Mouse (Mus musculus): ENCODE results near the gene Thrb. TPM values are rescaled to one million over a fixed set of nuclear protein-coding genes. Genes with fewer than 3 reads are reported as not detected.

Gene Thrb
- total and polyA plus RNA-seq, 3 experiments: not detected

GRCm38 (mm10) chr14:17990186-17990585 is 330.1 kb downstream of the Thrb start:
- no peak for TF ChIP-seq TBP (IDR thresholded peaks at IDR 0.05; ENCODE audit: low read depth, low read length)
- H3K36me3 ChIP-seq (ENCODE audit: control insufficient read depth in 1 of 2, insufficient read depth in 2 of 2, low read length in 2 of 2): no peaks in the 10 kb centered on the region
- no peaks in the 10 kb centered on the region for H3K79me2 ChIP-seq (ENCODE audit: control insufficient read depth, insufficient read depth, low read length, poor library complexity)
- H3K4me3 ChIP-seq (ENCODE audit: control insufficient read depth in 1 of 2, insufficient read depth in 1 of 2, low read depth in 2 of 2, low read length in 2 of 2): no peak overlapping the region
- H3K4me1 ChIP-seq (ENCODE audit: control insufficient read depth in 1 of 2, insufficient read depth in 2 of 2, low read length in 2 of 2): no peaks in the 10 kb centered on the region
- no peak overlapping the region for H3K27ac ChIP-seq (ENCODE audit: control insufficient read depth, low read depth, low read length)
- H3K9ac ChIP-seq (ENCODE audit: control insufficient read depth, low read depth, low read length, poor library complexity, severe bottlenecking): no peak overlapping the region
- H3K27me3 ChIP-seq (ENCODE audit: control insufficient read depth in 1 of 2, insufficient read depth in 2 of 2, low read length in 2 of 2): no peaks in the 10 kb centered on the region
- DNase-seq (ENCODE audit: low read depth, low spot score): no peak
- no peaks in the 10 kb centered on the region for H3K9me3 ChIP-seq (replicated peaks; ENCODE audit: insufficient read depth, low read length)

GRCm38 (mm10) chr14:18001886-18002285 is 341.8 kb downstream of the Thrb start:
- no peaks in the 10 kb centered on the region for H3K36me3 ChIP-seq (ENCODE audit: control insufficient read depth in 1 of 2, insufficient read depth in 2 of 2, low read length in 2 of 2)
- no peaks in the 10 kb centered on the region for H3K27me3 ChIP-seq (ENCODE audit: control insufficient read depth in 1 of 2, insufficient read depth in 2 of 2, low read length in 2 of 2)
- no peak overlapping the region for H3K9ac ChIP-seq (ENCODE audit: control insufficient read depth, low read depth, low read length, poor library complexity, severe bottlenecking)
- H3K4me1 ChIP-seq (ENCODE audit: control insufficient read depth in 1 of 2, insufficient read depth in 2 of 2, low read length in 2 of 2): no peaks in the 10 kb centered on the region
- no peaks in the 10 kb centered on the region for H3K79me2 ChIP-seq (ENCODE audit: control insufficient read depth, insufficient read depth, low read length, poor library complexity)
- H3K27ac ChIP-seq (ENCODE audit: control insufficient read depth, low read depth, low read length): no peak overlapping the region
- no peak for TF ChIP-seq ZKSCAN1 (IDR thresholded peaks at IDR 0.05; ENCODE audit: low read depth, low read length)
- TF ChIP-seq TCF12 (IDR thresholded peaks at IDR 0.05; ENCODE audit: low read depth, low read length): no peak
- TF ChIP-seq USF1 (IDR thresholded peaks at IDR 0.05; ENCODE audit: low read depth, low read length): no peak
- TF ChIP-seq MAZ (IDR thresholded peaks at IDR 0.05; ENCODE audit: low read depth, low read length): no peak
- TF ChIP-seq ELF1 (IDR thresholded peaks at IDR 0.05; ENCODE audit: low read depth, low read length): no peak
- TF ChIP-seq GABPA (IDR thresholded peaks at IDR 0.05; ENCODE audit: low read depth, low read length): no peak
- TF ChIP-seq KAT2A (conservative IDR thresholded peaks at IDR 0.05; ENCODE audit: low read depth, low read length): no peak
- no peak for TF ChIP-seq ZMIZ1 (IDR thresholded peaks at IDR 0.05; ENCODE audit: low read depth, low read length)
- no peak for TF ChIP-seq POLR2A (IDR thresholded peaks at IDR 0.05; ENCODE audit: control insufficient read depth in 1 of 2, insufficient read depth in 1 of 2, low read depth in 1 of 2, low read length in 2 of 2, poor library complexity in 1 of 2)
- TF ChIP-seq RCOR1 (IDR thresholded peaks at IDR 0.05; ENCODE audit: low read depth, low read length): no peak
- no peak for TF ChIP-seq NELFE (IDR thresholded peaks at IDR 0.05; ENCODE audit: low read depth, low read length)
- H3K4me3 ChIP-seq (ENCODE audit: control insufficient read depth in 1 of 2, insufficient read depth in 1 of 2, low read depth in 2 of 2, low read length in 2 of 2): no peak overlapping the region
- no peaks in the 10 kb centered on the region for H3K9me3 ChIP-seq (replicated peaks; ENCODE audit: insufficient read depth, low read length)
- DNase-seq (ENCODE audit: low read depth, low spot score): no peak

GRCm38 (mm10) chr14:18003686-18004085 is 343.6 kb downstream of the Thrb start:
- no peak for DNase-seq (ENCODE audit: low read depth, low spot score)
- no peak for TF ChIP-seq MAFK (IDR thresholded peaks at IDR 0.05; ENCODE audit: borderline replicate concordance, low read depth, low read length)
- no peak for TF ChIP-seq POLR2A (IDR thresholded peaks at IDR 0.05; ENCODE audit: control insufficient read depth in 1 of 2, insufficient read depth in 1 of 2, low read depth in 1 of 2, low read length in 2 of 2, poor library complexity in 1 of 2)
- TF ChIP-seq MAZ (IDR thresholded peaks at IDR 0.05; ENCODE audit: low read depth, low read length): no peak
- TF ChIP-seq JUND (IDR thresholded peaks at IDR 0.05; ENCODE audit: low read depth, low read length): no peak
- TF ChIP-seq ZNF384 (IDR thresholded peaks at IDR 0.05; ENCODE audit: low read depth, low read length): no peak
- TF ChIP-seq NRF1 (IDR thresholded peaks at IDR 0.05; ENCODE audit: insufficient read depth, low read depth, low read length, poor library complexity, severe bottlenecking): no peak
- TF ChIP-seq CHD1 (IDR thresholded peaks at IDR 0.05; ENCODE audit: low read depth, low read length): no peak
- TF ChIP-seq ZMIZ1 (IDR thresholded peaks at IDR 0.05; ENCODE audit: low read depth, low read length): no peak
- no peak for TF ChIP-seq ZC3H11A (IDR thresholded peaks at IDR 0.05; ENCODE audit: low read depth, low read length)
- no peak for TF ChIP-seq MAX (IDR thresholded peaks at IDR 0.05; ENCODE audit: low read length)
- no peak for TF ChIP-seq SMC3 (IDR thresholded peaks at IDR 0.05; ENCODE audit: low read depth, low read length)
- no peak for TF ChIP-seq UBTF (IDR thresholded peaks at IDR 0.05; ENCODE audit: borderline replicate concordance, insufficient read depth, low read depth, low read length)

More at GRCm38 (mm10) chr14:18003686-18004085, 343.6 kb downstream of the Thrb start:
- H3K9me3 ChIP-seq (replicated peaks; ENCODE audit: insufficient read depth, low read length): no peaks in the 10 kb centered on the region
- no peak overlapping the region for H3K4me3 ChIP-seq (ENCODE audit: control insufficient read depth in 1 of 2, insufficient read depth in 1 of 2, low read depth in 2 of 2, low read length in 2 of 2)
- no peaks in the 10 kb centered on the region for H3K79me2 ChIP-seq (ENCODE audit: control insufficient read depth, insufficient read depth, low read length, poor library complexity)
- no peaks in the 10 kb centered on the region for H3K4me1 ChIP-seq (ENCODE audit: control insufficient read depth in 1 of 2, insufficient read depth in 2 of 2, low read length in 2 of 2)
- no peaks in the 10 kb centered on the region for H3K36me3 ChIP-seq (ENCODE audit: control insufficient read depth in 1 of 2, insufficient read depth in 2 of 2, low read length in 2 of 2)
- no peak overlapping the region for H3K27ac ChIP-seq (ENCODE audit: control insufficient read depth, low read depth, low read length)
- H3K27me3 ChIP-seq (ENCODE audit: control insufficient read depth in 1 of 2, insufficient read depth in 2 of 2, low read length in 2 of 2): no peaks in the 10 kb centered on the region
- H3K9ac ChIP-seq (ENCODE audit: control insufficient read depth, low read depth, low read length, poor library complexity, severe bottlenecking): no peak overlapping the region
